Mouse (Mus musculus): ENCODE data around the gene Kif18a. TPM values are rescaled to one million over a fixed set of nuclear protein-coding genes. Genes with fewer than 3 reads are reported as not detected.

Kif18a gene
- total RNA-seq (2021) = 1 to 10 TPM in 1 of 2 experiments, under 1 TPM in 1; 0.91 to 1.1 TPM
- long read RNA-seq, experiment 1, partial matches to known transcripts = 1 of 4 reads
- long read RNA-seq, experiment 1, other reads (novel, unspliced or antisense) = 0 of 4 reads
- long read RNA-seq, experiment 2, partial matches to known transcripts = 0 of 2 reads
- long read RNA-seq, experiment 2, other reads (novel, unspliced or antisense) = 1 of 2 reads

DNA sequence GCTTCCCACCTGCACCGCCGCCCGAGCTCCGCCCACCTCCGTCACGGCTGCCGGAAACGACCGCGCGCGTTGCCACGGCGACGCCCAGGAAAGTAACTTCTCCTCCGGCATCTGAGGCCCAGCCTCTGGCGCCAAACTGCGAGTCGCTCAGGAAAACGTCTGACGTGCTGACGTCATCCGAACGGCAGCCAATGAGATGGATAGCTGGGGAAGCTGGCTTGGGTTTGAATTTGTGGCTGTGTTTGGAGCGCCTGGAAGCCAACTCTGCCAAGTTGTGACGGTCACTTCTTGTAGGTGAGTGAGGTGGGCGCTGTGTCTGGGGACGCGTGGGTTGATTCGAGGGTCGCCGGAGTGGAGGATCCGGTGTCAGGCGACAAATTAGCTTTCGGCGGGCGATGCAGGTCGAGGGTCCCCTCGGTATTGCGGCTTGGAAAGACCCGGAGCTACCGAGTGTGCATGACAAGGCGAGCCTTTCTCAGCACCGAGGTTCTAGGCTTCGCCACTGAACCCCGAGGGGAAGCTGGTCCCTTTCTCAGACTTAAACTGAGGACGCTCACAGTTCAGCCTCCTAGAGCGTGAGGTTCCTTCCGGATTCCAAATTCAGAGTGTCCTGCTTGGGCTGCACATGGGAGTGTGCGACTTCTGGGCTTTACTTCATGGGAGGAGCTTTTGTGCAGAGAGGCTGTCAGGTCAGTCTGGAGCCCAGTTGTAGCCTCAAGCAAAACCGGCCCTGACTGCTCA, at the start of gene Kif18a, which contains the start of gene Mettl15:
TSS of gene Kif18a (plus strand) at position 139 of the 741 bp plus-strand sequence.
TSS of gene Mettl15 (minus strand) at position 149 of the 741 bp plus-strand sequence.
- Histone ChIP-seq H3K4me3 (peak within 1 kb of the TSS; percentile 69), H3K27ac (peak within 1 kb of the TSS; percentile 90)
- no peak for TF ChIP-seq CTCF (IDR thresholded peaks at IDR 0.05)
- intact Hi-C loops (cut with DNase I) = no loop called here
- DNase-seq (ENCODE audit: extremely low spot score in 1 of 2, low spot score in 2 of 2) = peak; percentile 95 to 96

DNA sequence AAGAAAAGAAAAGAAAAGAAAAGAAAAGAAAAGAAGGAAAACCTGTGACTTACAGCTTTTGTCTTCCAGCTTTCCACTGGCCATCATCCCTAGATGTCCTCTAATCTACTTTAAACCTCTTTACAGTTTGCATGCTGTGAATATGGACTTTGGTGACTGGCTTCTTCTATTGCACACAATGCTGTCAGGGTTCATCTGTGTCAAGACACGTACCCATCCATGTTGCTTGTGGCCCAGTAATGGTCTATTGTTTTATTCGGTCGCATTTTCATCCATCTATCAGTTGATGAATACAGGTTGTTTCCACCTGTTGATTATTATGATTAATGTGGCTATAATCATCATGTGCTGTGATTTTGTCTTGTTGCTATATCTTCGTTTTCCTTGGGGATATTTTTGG, 46.7 kb upstream of the Kif18a start:
- H3K27ac ChIP-seq = no peak overlapping the region
- TF ChIP-seq CTCF (IDR thresholded peaks at IDR 0.05) = no peak
- intact Hi-C loops (cut with DNase I) = no loop called here
- H3K4me3 ChIP-seq = no peak overlapping the region
- no peak for DNase-seq (ENCODE audit: extremely low spot score in 1 of 2, low spot score in 2 of 2)

DNA sequence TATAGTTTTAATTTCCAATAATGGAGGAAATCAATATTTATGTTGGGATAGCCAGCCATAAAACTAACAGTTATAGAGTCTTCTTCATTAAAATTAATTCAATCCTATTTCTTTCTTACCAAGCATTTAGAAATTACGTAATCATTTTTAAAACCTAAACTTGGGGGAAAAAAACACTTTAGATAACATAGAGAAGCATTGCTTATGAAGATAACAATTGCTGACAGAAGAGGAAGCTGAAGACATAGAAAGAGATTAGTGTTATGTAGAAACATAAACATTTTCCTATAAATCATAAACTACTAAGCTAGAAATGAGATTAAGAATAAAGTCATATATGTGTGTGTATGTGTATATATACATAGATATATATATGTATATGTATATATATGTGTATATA, 44.8 kb upstream of the Kif18a start:
- no peak overlapping the region for H3K4me3 ChIP-seq
- H3K27ac ChIP-seq = no peak overlapping the region
- intact Hi-C loops (cut with DNase I) = no loop called here
- no peak for TF ChIP-seq CTCF (IDR thresholded peaks at IDR 0.05)
- no peak for DNase-seq (ENCODE audit: extremely low spot score in 1 of 2, low spot score in 2 of 2)

DNA sequence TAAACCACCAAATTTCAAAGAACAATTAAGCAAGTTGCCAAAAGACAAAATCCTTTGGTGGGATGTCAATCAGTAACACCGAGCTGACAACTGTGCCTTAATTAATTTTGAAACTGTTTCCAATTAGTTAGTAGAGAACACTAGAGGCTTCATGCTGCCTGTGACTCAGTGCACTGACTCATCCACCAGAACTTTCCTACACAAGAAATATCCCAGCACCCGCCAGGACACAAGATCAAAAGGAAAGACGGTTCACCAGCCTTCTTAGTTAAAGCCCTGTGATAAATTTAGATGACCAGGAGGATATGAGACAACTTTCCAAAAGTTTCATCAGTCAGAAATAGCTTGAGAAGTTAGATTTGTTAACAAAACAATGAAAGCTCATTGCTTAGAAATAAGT, 38.6 kb upstream of the Kif18a start:
- TF ChIP-seq CTCF (IDR thresholded peaks at IDR 0.05) = no peak
- intact Hi-C loops (cut with DNase I) = no loop called here
- no peak for DNase-seq (ENCODE audit: extremely low spot score in 1 of 2, low spot score in 2 of 2)

DNA sequence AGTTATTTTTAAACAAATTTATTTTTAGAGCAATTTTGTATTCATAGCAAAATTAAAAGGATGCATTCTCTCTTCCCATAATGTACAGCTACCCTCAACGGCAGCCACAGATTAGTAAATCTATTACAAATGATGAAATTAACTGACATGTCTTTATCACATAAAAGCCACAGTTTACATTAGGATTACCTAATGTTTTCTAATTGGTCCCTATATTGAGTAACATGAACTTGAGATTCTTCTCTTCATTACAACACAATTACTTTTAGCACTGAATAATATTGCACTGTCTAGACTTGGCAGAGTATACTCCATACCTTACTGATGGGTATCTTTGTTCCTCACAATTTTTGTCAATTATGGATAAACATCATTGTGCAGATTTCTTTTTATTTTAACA, 17.8 kb upstream of the Kif18a start:
- Histone ChIP-seq H3K4me3 (no peak overlapping the region), H3K27ac (no peak overlapping the region)
- DNase-seq (ENCODE audit: extremely low spot score in 1 of 2, low spot score in 2 of 2) = no peak
- TF ChIP-seq CTCF (IDR thresholded peaks at IDR 0.05) = no peak
- intact Hi-C loops (cut with DNase I) = no loop called here

More for the DNA sequence above, 38.6 kb upstream of the Kif18a start:
- Histone ChIP-seq H3K27ac (no peak overlapping the region), H3K4me3 (no peak overlapping the region)

DNA sequence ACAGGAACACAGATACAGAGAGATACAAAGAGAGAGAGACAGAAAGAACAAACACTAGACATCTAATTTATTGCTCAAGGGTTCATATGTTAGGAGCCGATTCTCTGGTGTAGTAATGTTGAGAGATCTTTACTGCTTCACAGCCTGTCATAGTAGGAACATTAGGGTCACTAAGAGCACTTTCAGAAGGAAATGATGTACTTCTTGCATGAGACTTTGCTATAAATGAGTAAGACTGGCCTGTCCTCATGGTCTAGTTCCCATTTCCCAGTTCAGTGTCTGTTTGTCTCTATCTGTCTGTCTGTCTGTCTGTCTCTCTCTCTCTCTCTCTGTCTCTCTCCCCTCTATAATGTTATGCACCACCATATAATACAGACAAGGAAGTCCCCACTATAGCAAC, 7.4 kb upstream of the Kif18a start:
- Histone ChIP-seq H3K4me3 (no peak overlapping the region), H3K27ac (no peak overlapping the region)
- TF ChIP-seq CTCF (IDR thresholded peaks at IDR 0.05) = no peak
- intact Hi-C loops (cut with DNase I) = no loop called here
- DNase-seq (ENCODE audit: extremely low spot score in 1 of 2, low spot score in 2 of 2) = no peak

DNA sequence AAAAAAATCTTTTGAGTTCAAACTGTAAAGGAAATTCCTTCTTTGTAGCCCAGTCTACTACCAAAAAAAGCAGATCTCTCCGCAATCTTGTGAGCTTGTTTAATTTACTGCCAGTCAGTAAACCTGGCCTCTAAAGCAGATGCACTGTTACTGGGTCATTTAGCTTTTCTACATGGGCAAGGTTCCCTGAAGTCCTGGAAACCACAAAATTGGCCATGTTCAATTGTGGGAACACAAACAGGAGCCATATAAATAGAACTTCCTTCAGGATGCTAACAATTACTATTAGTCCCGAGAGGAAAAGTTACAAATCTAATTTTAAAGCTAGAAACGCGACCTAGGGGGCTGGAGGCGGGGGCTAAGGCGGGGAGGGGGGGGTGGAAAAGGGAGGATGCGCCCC, 2.9 kb upstream of the Kif18a start:
- intact Hi-C loops (cut with DNase I) = loop anchor here (5.0 kb wide), 2 partner anchors 400 to 415 kb away; no protein-coding TSS in a partner anchor
- DNase-seq (ENCODE audit: extremely low spot score in 1 of 2, low spot score in 2 of 2) = no peak

DNA sequence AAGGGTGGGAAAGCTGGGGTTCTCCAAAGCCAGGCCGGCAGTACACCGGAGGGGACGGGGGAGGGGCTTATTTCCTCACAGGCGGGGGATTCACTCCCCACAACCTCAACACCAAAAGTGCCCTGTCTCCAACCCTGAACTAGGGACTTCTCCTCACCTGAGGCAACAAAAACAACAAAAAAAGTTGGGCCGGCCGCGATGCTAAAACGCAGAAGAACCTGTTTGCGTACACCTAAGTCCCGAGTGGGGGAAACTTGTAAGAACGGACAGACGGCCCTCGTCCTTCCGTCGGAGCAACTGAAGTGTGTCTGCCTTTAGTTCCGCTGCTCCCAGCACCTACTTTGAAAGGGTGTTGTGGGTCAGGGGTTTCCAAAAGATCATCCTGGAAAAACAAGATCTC, 2.5 kb upstream of the Kif18a start:
- Histone ChIP-seq H3K27ac (peak overlapping the region; percentile 44), H3K4me3 (peak overlapping the region; percentile 64)
- intact Hi-C loops (cut with DNase I) = loop anchor here (5.0 kb wide), 2 partner anchors 399 to 414 kb away; no protein-coding TSS in a partner anchor
- DNase-seq (ENCODE audit: extremely low spot score in 1 of 2, low spot score in 2 of 2) = peak; percentile 17 to 24
- no peak for TF ChIP-seq CTCF (IDR thresholded peaks at IDR 0.05)

More for the DNA sequence above, 2.9 kb upstream of the Kif18a start:
- H3K27ac ChIP-seq = no peak overlapping the region; the same call in 1 of the 2 replicates
- H3K4me3 ChIP-seq = peak overlapping the region; percentile 64
- no peak for TF ChIP-seq CTCF (IDR thresholded peaks at IDR 0.05)

DNA sequence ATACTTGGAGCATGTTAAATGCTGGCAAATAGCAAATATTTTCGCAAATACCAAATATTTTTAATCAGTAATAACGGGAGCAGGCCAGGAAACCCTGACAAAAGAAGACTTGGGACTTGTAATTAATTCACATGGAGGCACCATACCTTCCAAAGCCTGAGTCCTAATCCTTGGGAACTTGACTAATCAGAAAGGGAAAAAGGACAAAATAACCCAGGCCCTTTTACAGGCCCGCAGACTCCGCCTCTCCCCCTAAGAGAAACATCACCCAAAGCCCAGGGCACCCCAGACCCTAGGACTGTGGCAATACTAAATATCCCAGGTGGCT, 302 bp upstream of the Kif18a start:
- intact Hi-C loops (cut with DNase I) = no loop called here
- Histone ChIP-seq H3K4me3 (peak overlapping the region; percentile 69), H3K27ac (peak overlapping the region; percentile 90)
- no peak for TF ChIP-seq CTCF (IDR thresholded peaks at IDR 0.05)
- DNase-seq (ENCODE audit: extremely low spot score in 1 of 2, low spot score in 2 of 2) = no peak

DNA sequence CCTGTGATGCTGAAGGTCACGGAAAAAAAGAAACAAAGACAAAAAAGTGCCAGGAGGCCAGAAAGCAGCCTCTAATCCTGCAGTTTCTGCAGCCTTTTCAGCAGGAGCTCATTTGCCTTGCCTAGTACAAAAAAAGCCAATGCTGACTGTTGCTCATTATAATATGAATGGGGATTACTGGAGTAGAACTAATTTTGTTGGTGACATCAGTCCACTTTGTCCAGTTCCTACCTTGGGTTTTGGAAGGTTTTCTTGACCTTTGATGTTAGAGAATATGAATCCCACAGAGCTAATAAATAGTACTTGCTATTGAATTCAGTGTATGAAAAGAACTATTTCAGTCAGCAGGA, 778 bp downstream of the Kif18a start:
- no peak for DNase-seq (ENCODE audit: extremely low spot score in 1 of 2, low spot score in 2 of 2)
- intact Hi-C loops (cut with DNase I) = no loop called here
- no peak for TF ChIP-seq CTCF (IDR thresholded peaks at IDR 0.05)
- peak overlapping the region; percentile 69 for H3K4me3 ChIP-seq
- no peak overlapping the region for H3K27ac ChIP-seq

DNA sequence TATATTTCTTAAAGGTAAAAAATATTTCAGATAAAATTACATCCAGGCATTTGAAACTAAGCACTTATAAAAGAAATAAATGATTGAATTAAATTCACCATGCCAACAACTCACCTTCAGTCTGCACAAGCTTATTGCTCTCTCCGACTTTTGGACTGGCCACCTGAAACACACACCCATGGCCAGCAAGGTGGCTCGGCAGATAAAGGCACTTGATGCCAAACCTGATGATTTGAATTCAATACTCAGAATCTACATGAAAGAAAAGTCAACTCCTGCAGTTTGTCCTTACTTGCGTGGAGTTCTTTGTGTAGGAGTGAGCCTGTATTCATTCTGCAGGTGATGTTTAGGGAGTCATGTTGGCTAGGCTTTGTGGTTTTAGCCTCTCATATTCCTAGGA, 3.6 kb downstream of the Kif18a start:
- H3K27ac ChIP-seq = no peak overlapping the region
- intact Hi-C loops (cut with DNase I) = no loop called here

DNA sequence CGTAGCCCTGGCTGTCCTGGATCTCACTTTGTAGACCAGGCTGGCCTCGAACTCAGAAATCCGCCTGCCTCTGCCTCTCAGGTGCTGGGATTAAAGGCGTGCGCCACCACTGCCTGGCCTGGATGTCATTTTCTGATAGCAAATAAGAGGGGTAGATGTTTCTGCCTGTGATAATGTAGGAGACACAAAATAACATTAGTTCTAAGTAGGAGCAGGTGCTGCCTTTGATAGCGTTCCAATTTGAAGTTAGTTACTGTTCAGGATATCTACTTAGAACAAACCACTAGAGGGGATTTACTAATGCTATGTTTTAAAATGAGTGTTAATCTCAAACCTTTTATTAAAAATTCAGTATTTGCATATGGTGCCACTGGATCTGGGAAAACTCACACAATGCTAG, 8.8 kb downstream of the Kif18a start:
- intact Hi-C loops (cut with DNase I) = no loop called here
- DNase-seq (ENCODE audit: extremely low spot score in 1 of 2, low spot score in 2 of 2) = no peak
- TF ChIP-seq CTCF (IDR thresholded peaks at IDR 0.05) = no peak
- H3K27ac ChIP-seq = no peak overlapping the region
- no peak overlapping the region for H3K4me3 ChIP-seq

More for the DNA sequence above, 3.6 kb downstream of the Kif18a start:
- no peak for DNase-seq (ENCODE audit: extremely low spot score in 1 of 2, low spot score in 2 of 2)
- no peak for TF ChIP-seq CTCF (IDR thresholded peaks at IDR 0.05)
- H3K4me3 ChIP-seq = no peak overlapping the region

DNA sequence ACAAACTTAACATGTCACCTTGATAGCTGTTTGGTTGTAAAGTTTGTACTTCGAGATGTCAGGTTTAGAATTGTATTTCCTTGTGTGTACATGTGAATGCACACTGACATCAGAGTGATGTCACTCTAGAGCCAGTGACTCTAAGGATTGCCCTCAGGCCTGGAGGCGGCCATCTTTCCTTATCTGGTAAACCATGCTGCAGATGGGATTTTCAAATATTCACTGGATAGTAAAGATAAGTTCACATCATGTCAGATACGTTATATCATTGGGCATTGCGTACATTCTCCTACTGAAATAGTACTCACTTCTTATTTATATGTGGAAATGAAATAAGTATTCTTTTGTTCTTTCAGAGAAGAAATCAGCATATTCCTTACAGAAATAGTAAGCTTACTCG, 15.7 kb downstream of the Kif18a start:
- intact Hi-C loops (cut with DNase I) = no loop called here
- no peak for DNase-seq (ENCODE audit: extremely low spot score in 1 of 2, low spot score in 2 of 2)
- TF ChIP-seq CTCF (IDR thresholded peaks at IDR 0.05) = no peak
- H3K27ac ChIP-seq = no peak overlapping the region
- H3K4me3 ChIP-seq = no peak overlapping the region
